Mouse (Mus musculus) heart, embryonic 16.5 days (tissue): ENCODE results near the gene Canx. TPM values are rescaled to one million over a fixed set of nuclear protein-coding genes. Genes with fewer than 3 reads are reported as not detected.

Experiments
- ATAC-seq: fragments of 200-750 bp; cut with Nextera tagmentation; replicated peaks from 2 replicates; pipeline ENCODE4 v1.8.0; 2017; ENCODE audit warnings: moderate number of reproducible peaks; ENCODE audit not compliant: insufficient read depth, low FRiP score; ENCODE audit errors: extremely low read depth
- H3K27ac ChIP-seq: fragments of 300-500 bp; sonication (generic); 2 replicates; pipeline ENCODE4 v1.5.1; 2014; ENCODE audit warnings: mild to moderate bottlenecking, low read length, control low read depth, moderate library complexity
- H3K27me3 ChIP-seq: fragments of 300-500 bp; sonication (generic); 2 replicates; pipeline ENCODE4 v1.6.1; 2014; ENCODE audit warnings: low read length, mixed read lengths; ENCODE audit not compliant: control insufficient read depth, insufficient read depth
- H3K36me3 ChIP-seq: fragments of 300-500 bp; sonication (generic); 2 replicates; pipeline ENCODE4 v1.6.1; 2014; ENCODE audit not compliant: control insufficient read depth, insufficient read depth
- H3K4me1 ChIP-seq: fragments of 300-500 bp; sonication (generic); 2 replicates; pipeline ENCODE4 v1.6.1; 2014; ENCODE audit warnings: low read length, mixed read lengths; ENCODE audit not compliant: control insufficient read depth, insufficient read depth
- H3K4me2 ChIP-seq: fragments of 300-500 bp; sonication (generic); 2 replicates; pipeline ENCODE4 v1.6.1; 2014; ENCODE audit warnings: low read depth, mild to moderate bottlenecking, control low read depth, low read length
- H3K4me3 ChIP-seq: fragments of 300-500 bp; sonication (generic); 2 replicates; pipeline ENCODE4 v1.5.1; 2014; ENCODE audit warnings: mild to moderate bottlenecking, control low read depth, low read length
- H3K9ac ChIP-seq: fragments of 300-500 bp; sonication (generic); 2 replicates; pipeline ENCODE4 v1.6.1; 2014; ENCODE audit warnings: low read length, control low read depth
- H3K9me3 ChIP-seq: fragments of 300-500 bp; sonication (generic); replicated peaks from 2 replicates; pipeline ENCODE4 v1.6.1; 2016; ENCODE audit warnings: low read length; ENCODE audit not compliant: control insufficient read depth
- WGBS: fragments of 180-500 bp; shearing (Covaris S2); extraction: QIAGEN DNeasy Blood & Tissue Kit; methylation state at CpG from one replicate; pipeline ENCODE4 v1.1.7; 2014; 5-methylcytosine and 5-hydroxymethylcytosine counted together
- polyA plus RNA-seq: library from polyadenylated mRNA; unstranded; fragments of >200 nt; fragmentation: Nextera tagmentation; extraction: Ambion mirVana; gene quantifications from 2 replicates; pipeline ENCODE4 v1.2.1, GENCODE M21; 2015

Canx gene
- polyA plus RNA-seq, 1 experiment from 2014 or later = 274 TPM

DNA sequence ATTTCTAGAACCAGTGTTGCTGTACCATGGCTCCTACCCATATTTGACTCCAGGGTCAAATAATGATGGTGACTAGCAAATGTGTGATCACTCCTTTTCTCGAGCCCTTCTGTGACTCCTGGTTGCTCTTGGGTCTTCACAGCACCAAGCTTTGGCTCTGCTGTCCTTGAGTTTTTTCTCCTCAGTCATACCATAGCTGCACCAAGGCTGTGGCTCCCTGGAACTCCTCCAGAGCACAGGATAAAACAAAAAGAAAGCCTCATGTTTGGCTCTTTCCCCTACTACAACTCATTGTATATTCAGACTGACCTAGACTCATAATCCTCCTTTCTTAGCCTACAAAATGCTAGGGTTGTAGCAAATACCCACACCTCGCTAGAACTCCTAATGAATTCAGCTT, 52.7 kb downstream of the Canx start:
- Histone ChIP-seq H3K36me3 (no peaks in the 10 kb centered on the region), H3K27me3 (no peaks in the 10 kb centered on the region), H3K4me2 (no peak overlapping the region), H3K9me3 (no peaks in the 10 kb centered on the region), H3K4me3 (no peak overlapping the region), H3K4me1 (peaks cover 39% of the 10 kb centered on the region), H3K9ac (no peak overlapping the region), H3K27ac (no peak overlapping the region)
- WGBS = 81% methylated on average over 2 of the region's 2 CpGs
- ATAC-seq = no peak

GRCm38 (mm10) chr11:50269885-50270284, 55.6 kb downstream of the Canx start:
- peaks cover 22% of the 10 kb centered on the region for H3K4me1 ChIP-seq
- H3K9ac ChIP-seq = no peak overlapping the region
- no peak for ATAC-seq
- H3K4me2 ChIP-seq = no peak overlapping the region
- H3K9me3 ChIP-seq = no peaks in the 10 kb centered on the region
- H3K4me3 ChIP-seq = no peak overlapping the region
- no peaks in the 10 kb centered on the region for H3K27me3 ChIP-seq
- 100% methylated on average over 1 of the region's 1 CpGs for WGBS
- peaks cover 18% of the 10 kb centered on the region for H3K36me3 ChIP-seq
- no peak overlapping the region for H3K27ac ChIP-seq

GRCm38 (mm10) chr11:50269163-50269562, 56.3 kb downstream of the Canx start:
- no peaks in the 10 kb centered on the region for H3K27me3 ChIP-seq
- H3K27ac ChIP-seq = no peak overlapping the region
- H3K4me1 ChIP-seq = peaks cover 19% of the 10 kb centered on the region
- 87% methylated on average over 2 of the region's 2 CpGs for WGBS
- H3K9ac ChIP-seq = no peak overlapping the region
- ATAC-seq = no peak
- H3K9me3 ChIP-seq = no peaks in the 10 kb centered on the region
- H3K36me3 ChIP-seq = peaks cover 23% of the 10 kb centered on the region
- H3K4me3 ChIP-seq = no peak overlapping the region
- H3K4me2 ChIP-seq = no peak overlapping the region

DNA sequence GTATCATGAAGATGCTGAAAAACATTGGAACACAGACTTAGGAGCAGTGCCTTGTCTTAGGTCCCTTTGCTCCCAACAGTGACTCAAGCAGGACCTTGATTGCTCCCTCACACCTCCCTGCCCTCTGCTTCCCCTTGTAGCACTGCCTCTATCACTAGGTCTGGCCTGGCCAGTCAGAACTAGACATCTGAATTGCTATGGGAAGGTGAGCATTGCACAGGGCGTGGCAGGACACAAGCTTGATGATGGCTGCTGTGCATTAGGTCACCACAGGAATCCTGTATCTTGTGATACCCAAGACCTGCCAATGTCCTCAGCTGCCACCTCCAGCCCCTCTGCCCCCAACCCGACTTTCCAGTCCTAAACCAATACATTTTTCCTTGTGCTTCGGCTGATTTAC, 58.5 kb downstream of the Canx start:
- Histone ChIP-seq H3K27me3 (no peaks in the 10 kb centered on the region), H3K4me3 (no peak overlapping the region), H3K9ac (no peak overlapping the region), H3K27ac (no peak overlapping the region), H3K4me2 (no peak overlapping the region), H3K36me3 (peaks cover 38% of the 10 kb centered on the region), H3K9me3 (no peaks in the 10 kb centered on the region), H3K4me1 (peaks cover 12% of the 10 kb centered on the region)
- ATAC-seq = no peak
- WGBS = 90% methylated on average over 3 of the region's 3 CpGs

DNA sequence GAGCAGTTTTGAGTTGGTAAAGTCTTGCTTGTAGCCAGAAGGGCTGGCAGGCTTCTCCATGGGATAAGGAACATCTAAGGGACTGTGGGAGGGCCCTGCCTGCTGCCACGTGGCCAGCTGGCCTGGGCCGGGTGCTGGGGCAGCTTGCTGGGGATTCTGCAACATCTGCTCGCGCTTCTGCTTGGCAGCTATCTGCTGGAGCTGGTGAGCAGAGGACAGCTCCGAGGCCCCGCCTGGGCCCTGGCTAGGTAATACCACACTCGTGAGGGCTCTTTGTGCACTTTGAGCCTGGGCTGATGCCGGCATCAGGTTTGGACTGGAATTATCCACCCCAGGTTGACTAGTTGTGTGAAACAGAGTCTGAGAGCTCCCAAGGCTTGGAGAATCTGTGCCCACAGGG, 59.5 kb downstream of the Canx start:
- H3K36me3 ChIP-seq = peaks cover 42% of the 10 kb centered on the region
- ATAC-seq = no peak

GRCm38 (mm10) chr11:50263198-50263597, 62.3 kb downstream of the Canx start:
- Histone ChIP-seq H3K4me1 (peaks cover 5% of the 10 kb centered on the region; the same call in 1 of the 2 replicates), H3K4me2 (no peak overlapping the region), H3K9me3 (no peaks in the 10 kb centered on the region), H3K4me3 (no peak overlapping the region), H3K27ac (no peak overlapping the region), H3K36me3 (peaks cover 64% of the 10 kb centered on the region), H3K27me3 (no peaks in the 10 kb centered on the region), H3K9ac (no peak overlapping the region)
- ATAC-seq = no peak
- WGBS = 89% methylated on average over 3 of the region's 3 CpGs

More for the DNA sequence above, 59.5 kb downstream of the Canx start:
- Histone ChIP-seq H3K27ac (no peak overlapping the region), H3K9me3 (no peaks in the 10 kb centered on the region), H3K4me1 (peaks cover 1% of the 10 kb centered on the region), H3K9ac (no peak overlapping the region), H3K27me3 (no peaks in the 10 kb centered on the region), H3K4me3 (no peak overlapping the region), H3K4me2 (no peak overlapping the region)
- WGBS = 74% methylated on average over 8 of the region's 8 CpGs

GRCm38 (mm10) chr11:50262020-50262419, 63.5 kb downstream of the Canx start:
- no peak; the same call in 1 of the 2 replicates for ATAC-seq
- Histone ChIP-seq H3K36me3 (peaks cover 71% of the 10 kb centered on the region), H3K27me3 (no peaks in the 10 kb centered on the region), H3K27ac (no peak overlapping the region), H3K9me3 (no peaks in the 10 kb centered on the region), H3K9ac (no peak overlapping the region), H3K4me2 (no peak overlapping the region), H3K4me3 (no peak overlapping the region), H3K4me1 (peaks cover 5% of the 10 kb centered on the region; the same call in 1 of the 2 replicates)
- 81% methylated on average over 4 of the region's 4 CpGs for WGBS

- ATAC-seq = no peak
Observed at GRCm38 (mm10) chr11:50258310-50258709, 67.2 kb downstream of the Canx start.

DNA sequence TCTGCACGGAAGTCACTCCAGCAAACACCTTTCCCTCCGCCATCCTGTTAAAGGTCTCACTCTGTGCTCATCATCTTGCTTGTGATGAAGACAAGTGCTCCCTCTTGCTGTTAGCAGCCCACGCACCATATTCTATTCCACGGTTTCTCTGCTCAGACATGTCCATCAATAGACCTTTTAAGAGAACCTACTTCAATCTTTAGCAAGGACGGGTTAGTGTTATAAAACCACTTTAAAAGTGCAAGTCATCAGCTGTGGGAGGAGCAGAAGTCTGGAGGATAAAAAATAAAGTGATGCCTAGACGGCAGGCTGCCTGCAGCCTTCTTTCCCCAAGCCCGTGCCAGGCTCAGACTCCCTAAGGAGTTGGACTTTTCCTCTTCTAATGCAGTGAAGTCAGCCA, 68.9 kb downstream of the Canx start:
- H3K36me3 ChIP-seq = peaks cover 38% of the 10 kb centered on the region
- no peak overlapping the region for H3K4me2 ChIP-seq
- H3K9ac ChIP-seq = no peak overlapping the region
- no peaks in the 10 kb centered on the region for H3K27me3 ChIP-seq
- 78% methylated on average over 7 of the region's 7 CpGs for WGBS
- H3K4me1 ChIP-seq = peaks cover 16% of the 10 kb centered on the region
- ATAC-seq = no peak
- no peak overlapping the region for H3K27ac ChIP-seq
- H3K4me3 ChIP-seq = no peak overlapping the region
- no peaks in the 10 kb centered on the region for H3K9me3 ChIP-seq

More at GRCm38 (mm10) chr11:50258310-50258709, 67.2 kb downstream of the Canx start:
- Histone ChIP-seq H3K4me1 (peaks cover 5% of the 10 kb centered on the region; the same call in 1 of the 2 replicates), H3K9me3 (no peaks in the 10 kb centered on the region), H3K4me2 (no peak overlapping the region), H3K27ac (no peak overlapping the region), H3K36me3 (peaks cover 51% of the 10 kb centered on the region), H3K4me3 (no peak overlapping the region), H3K9ac (no peak overlapping the region), H3K27me3 (no peaks in the 10 kb centered on the region)
- 82% methylated on average over 7 of the region's 7 CpGs for WGBS
